Mouse (Mus musculus): ENCODE results near the gene Rbp1.

The Rbp1 gene

DNA sequence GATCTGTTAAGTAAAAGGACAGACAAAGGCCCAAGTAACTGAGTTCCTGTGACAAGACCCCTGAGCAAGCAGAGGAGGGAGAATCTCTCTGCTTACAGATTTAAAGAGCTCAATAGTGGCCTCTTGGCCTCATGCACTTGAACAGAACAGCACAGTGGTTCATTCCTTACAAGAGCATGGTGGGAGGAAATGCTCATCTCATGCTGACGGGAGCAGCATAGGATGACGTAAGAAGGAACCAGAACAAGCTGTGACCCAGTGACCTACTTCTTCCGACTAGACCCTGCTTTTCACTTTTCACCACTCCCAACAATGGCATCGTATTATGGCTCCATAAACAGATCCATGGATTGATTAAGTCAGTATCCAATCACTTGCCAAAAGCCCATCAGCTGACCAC lies 59.5 kb downstream of the Rbp1 start:
- POLR2A ChIA-PET, result no interaction called here
- CTCF ChIA-PET, result interaction anchor here in 1 of 4 experiments (0.6 kb wide), 2 partner anchors 74 to 1522 kb away, joined by 3 to 4 read pairs; no protein-coding TSS in a partner anchor

DNA sequence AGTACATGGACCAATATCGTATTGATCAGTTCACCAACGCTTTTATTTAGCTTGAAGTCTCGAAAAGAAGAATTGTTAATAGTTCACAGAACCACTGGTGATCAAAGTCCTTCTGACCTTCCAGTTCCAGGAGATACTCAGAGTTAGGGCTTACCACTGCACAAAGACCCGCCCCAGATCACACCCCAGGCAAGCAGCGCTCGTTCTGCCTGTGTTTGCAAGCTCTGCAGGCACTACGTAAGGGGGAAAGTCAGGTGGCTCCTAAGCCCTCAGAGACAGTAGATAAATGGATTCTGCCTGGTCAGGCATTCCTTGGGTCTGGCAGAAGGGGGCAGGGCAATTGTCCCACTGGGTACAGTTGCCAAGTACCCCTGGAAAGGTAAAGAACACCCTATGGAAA lies 62.3 kb downstream of the Rbp1 start:
- CTCF ChIA-PET, result interaction anchor here in 1 of 4 experiments (0.6 kb wide), 1 partner anchor 38 kb away, joined by 5 read pairs; no protein-coding TSS in a partner anchor
- POLR2A ChIA-PET, result interaction anchor here in 1 of 4 experiments (0.6 kb wide), 1 partner anchor 16 kb away, joined by 3 read pairs; no protein-coding TSS in a partner anchor

DNA sequence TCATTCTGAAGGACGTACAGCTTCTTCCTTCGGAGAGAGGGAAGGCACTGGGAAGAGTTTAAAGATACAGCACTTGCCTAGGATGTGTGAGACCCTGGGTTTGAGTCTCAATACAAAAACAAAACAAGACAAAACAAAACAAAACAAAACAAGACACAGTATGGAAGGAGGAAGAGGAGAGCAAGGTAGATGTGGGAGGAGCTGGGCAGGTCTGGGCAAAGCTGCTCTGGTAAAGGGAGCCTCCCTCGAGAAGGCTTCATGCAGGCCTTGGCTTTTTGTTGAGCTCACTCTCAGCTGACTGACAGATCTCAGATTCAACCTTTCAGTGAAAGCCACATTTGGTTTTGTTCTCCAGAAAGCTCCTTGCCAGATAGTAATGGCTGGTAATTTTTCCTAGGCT lies 63.1 kb downstream of the Rbp1 start, which contains the start of gene Rbp2:
Gene Rbp2 (plus strand): TSS at position 301 of the 400 bp plus-strand sequence.
- ChIA-PET POLR2A (interaction anchor here in 1 of 4 experiments (0.6 kb wide), 1 partner anchor 17 kb away, joined by 3 read pairs; no protein-coding TSS in a partner anchor), CTCF (no interaction called here)

DNA sequence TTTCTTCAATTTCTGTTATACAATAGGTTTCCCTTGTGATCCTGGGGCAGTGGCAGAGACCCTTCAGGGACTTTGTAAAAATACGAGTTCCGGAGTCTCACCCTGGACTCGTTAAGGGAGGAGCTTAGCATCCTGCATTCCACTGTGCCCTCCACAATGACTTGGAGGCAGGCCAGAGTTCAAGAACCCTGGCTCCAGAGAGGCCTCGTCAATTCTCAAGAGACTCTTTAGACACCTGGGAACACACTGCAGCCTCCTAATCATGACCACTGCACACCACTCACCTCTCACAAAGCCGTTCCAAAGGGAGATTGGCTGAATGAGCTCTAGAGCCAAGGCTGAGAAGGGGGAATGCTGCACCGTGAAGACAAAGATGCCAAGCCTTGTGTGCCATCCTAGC lies 64.5 kb downstream of the Rbp1 start:
- ChIA-PET CTCF (no interaction called here), POLR2A (no interaction called here)

DNA sequence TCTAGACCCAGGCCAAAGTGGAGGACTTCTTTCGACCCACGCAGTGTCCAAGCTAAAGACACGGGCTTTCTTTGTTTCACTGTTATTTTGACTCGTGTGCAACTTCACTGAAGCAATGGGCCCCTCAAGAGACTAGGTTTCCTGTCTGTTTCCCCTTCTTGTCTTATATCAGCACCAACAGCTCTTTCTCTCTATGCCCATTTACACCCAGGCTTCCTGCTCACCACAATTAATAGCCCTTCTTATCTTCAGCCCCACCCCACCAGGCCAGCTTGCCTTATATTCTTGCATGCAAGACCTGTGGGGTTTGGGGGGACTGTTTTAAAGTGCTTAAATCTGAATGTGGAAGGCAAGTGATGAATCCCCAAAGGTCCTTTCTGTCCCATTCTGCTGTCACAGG lies 66.8 kb downstream of the Rbp1 start:
- ChIA-PET POLR2A (no interaction called here), CTCF (no interaction called here)

DNA sequence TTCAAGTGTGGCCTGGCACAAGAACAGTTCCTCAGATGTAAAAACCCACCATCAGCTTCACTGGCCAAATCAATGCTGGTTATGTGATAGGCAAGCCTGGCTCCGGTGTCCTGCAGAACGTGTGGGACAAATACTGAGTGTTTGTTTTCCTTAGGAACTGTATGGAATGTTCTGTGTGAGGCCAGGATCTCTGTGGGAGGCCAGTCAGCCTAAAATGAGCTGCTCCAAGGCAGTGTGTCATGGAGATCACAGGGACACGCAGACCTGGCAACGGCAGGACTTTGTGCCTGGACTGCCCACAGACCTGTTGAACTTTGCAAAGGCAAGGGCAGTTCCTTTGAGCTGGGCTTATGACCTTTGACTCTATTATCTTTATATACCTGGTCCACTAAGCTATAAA lies 67.4 kb downstream of the Rbp1 start:
- ChIA-PET POLR2A (interaction anchor here in 2 of 4 experiments (0.5 to 0.9 kb wide), 2 partner anchors 57 to 906 kb away, joined by 3 to 4 read pairs; no protein-coding TSS in a partner anchor), CTCF (no interaction called here)

DNA sequence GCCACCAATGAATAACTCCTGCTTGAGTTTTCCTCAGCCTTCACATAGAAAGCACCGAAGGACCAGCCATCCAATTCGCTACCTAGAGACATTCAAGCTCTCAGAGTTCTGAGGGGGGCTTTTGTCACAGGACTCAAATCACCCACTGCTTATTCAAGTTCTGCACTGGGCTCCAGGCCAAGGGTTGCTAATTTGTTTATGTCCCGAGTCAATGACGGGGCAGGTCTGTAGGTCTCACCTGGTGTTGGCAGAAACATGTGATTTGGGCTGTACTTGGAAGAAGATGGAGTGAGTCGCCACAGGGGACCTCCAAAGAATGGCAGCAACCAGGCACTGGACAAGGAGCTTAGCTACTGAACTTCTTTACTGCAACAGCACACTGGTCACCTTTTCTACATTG lies 68.3 kb downstream of the Rbp1 start:
- POLR2A ChIA-PET, result interaction anchor here in 1 of 4 experiments (0.6 kb wide), 1 partner anchor 670 kb away, joined by 3 read pairs; no protein-coding TSS in a partner anchor
- CTCF ChIA-PET, result no interaction called here

DNA sequence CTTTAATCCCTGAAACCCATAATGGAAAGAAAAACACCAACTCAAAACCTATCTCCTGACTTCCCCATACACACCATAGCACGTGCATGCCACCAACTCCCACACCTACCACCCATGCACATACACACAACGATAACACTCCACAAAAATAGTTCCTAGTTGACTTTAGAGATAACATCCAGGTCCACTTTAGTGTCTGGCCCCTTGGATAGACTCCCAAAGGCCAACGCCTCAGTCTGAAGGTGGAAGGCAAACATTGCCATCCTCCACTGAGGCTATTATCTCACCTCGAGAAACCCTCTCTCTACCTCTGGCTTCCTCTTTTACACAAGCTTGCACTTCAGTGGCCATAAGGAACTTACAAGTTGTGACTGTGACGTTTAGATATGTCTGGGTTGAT lies 69.5 kb downstream of the Rbp1 start:
- ChIA-PET POLR2A (no interaction called here), CTCF (no interaction called here)

DNA sequence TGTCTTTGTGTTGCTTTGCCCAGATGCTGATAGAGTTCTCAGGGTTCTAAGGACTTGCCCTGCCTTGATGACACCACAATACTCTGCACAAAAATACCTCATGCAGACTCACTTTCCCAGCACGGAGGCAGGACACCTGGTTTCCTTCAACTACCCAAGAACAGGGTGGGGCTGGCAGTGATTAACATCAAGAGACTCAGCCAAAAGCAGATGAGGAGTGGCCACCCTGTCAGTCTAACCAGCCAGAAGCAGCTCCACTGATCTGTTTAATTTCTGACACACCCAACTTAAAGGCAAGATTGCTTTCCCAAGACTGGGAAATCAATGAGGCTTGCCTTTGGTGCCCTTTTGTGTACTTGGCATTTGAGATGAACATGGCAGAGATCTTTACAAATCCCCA lies 70.1 kb downstream of the Rbp1 start:
- CTCF ChIA-PET, result no interaction called here
- POLR2A ChIA-PET, result no interaction called here

Measured in embryonic stem cell, embryonic (primary cell).